Mouse (Mus musculus) cortical plate, adult 2 months (tissue): ENCODE results near the gene Kctd15. TPM values are rescaled to one million over a fixed set of nuclear protein-coding genes. Genes with fewer than 3 reads are reported as not detected.

Experiments
- H3K27ac ChIP-seq: fragments of 200-500 bp; 2 replicates; pipeline ENCODE4 v1.5.1; 2012; ENCODE audit warnings: low read length, control low read depth, inconsistent platforms; ENCODE audit not compliant: insufficient read depth
- H3K4me1 ChIP-seq: fragments of 200-500 bp; 2 replicates; pipeline ENCODE4 v1.6.1; 2011; ENCODE audit warnings: low read length; ENCODE audit not compliant: control insufficient read depth, insufficient read depth
- H3K4me3 ChIP-seq: fragments of 200-500 bp; 2 replicates; pipeline ENCODE4 v1.5.1; 2011; ENCODE audit warnings: mild to moderate bottlenecking, low read length, control low read depth; ENCODE audit not compliant: insufficient read depth
- CTCF ChIP-seq: fragments of 200-500 bp; IDR thresholded peaks from 2 replicates; pipeline ENCODE4 v1.5.1; 2011; ENCODE audit warnings: mild to moderate bottlenecking, control low read depth, low read length; ENCODE audit not compliant: insufficient read depth; ENCODE audit errors: extremely low read depth
- POLR2A ChIP-seq: fragments of 200-500 bp; IDR thresholded peaks from 2 replicates; pipeline ENCODE4 v1.6.1; 2011; ENCODE audit warnings: mild to moderate bottlenecking, low read length, control low read depth; ENCODE audit not compliant: insufficient read depth; ENCODE audit errors: extremely low read depth
- polyA plus RNA-seq: library from polyadenylated mRNA; depleted of rRNA; stranded (reverse); fragments of >200 nt; gene quantifications from 2 replicates; pipeline ENCODE4 v1.2.3, GENCODE M21; 2012; rRNA removed

The Kctd15 gene
- polyA plus RNA-seq, 1 experiment: 19.6 TPM

DNA sequence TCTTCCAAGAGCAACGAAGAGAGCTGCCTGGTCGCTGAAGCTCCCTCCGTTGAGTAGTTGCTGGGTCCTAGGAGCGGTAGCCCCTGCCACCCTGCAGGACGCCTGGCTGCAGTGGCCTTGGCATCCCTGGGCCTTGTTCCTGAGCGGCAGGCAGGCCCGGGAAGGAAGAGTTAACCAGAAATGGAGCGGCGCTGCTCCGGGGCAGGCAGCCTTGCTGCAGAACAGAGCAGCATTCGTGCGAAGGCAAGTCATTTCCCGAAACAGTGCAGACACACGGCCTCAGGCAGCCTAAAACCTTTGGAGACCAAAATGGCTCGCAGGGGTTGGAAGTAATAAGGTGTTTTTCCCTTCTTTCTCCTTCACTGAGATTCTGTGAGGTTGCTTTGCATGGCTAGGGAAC lies 50.5 kb downstream of the Kctd15 start:
- TF ChIP-seq CTCF: no peak
- TF ChIP-seq POLR2A: no peak
- Histone ChIP-seq H3K4me1 (no peaks in the 10 kb centered on the region), H3K27ac (no peak overlapping the region), H3K4me3 (no peak overlapping the region)

DNA sequence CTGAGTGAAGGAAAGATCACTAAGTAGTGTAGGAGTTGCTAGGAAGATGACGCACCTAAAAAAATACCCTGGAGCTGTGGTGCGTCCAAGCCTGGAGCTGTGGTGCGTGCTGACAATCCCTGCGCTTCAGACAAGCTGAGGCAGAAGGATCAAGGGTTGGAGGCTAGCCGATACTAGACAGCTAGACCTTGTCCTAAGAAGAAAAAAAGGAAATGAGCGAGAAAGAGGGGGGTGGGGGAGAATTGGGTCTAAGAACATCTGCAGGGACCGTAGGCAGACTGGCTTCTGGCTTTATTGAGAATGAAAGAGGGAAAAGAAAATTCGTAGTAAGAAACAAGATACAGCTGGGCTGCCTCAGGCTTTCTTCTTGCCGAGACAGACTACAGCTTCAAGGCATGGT lies 58.0 kb downstream of the Kctd15 start:
- TF ChIP-seq POLR2A (no peak), CTCF (no peak)
- Histone ChIP-seq H3K4me3 (no peak overlapping the region), H3K27ac (no peak overlapping the region), H3K4me1 (no peaks in the 10 kb centered on the region)

DNA sequence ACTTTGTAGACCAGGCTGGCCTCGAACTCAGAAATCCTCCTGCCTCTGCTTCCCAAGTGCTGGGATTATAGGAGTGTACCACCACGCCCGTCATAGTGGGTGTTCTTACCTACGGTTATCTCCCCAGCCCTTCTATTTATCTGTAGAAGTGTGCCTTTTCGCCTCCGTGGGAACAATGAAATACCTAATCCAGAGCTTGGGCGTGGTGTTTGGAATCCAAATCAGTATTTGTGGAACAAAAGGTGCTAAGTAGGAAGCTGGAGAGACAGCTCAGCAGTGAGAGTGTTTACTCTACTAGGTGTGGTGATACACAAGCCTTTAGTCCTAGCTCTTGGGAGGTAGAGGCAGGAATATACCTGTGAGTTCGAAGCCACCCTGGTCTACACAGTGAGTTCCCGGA lies 58.5 kb downstream of the Kctd15 start:
- Histone ChIP-seq H3K4me3 (no peak overlapping the region), H3K27ac (no peak overlapping the region), H3K4me1 (no peaks in the 10 kb centered on the region)
- no peak for TF ChIP-seq POLR2A
- no peak for TF ChIP-seq CTCF

DNA sequence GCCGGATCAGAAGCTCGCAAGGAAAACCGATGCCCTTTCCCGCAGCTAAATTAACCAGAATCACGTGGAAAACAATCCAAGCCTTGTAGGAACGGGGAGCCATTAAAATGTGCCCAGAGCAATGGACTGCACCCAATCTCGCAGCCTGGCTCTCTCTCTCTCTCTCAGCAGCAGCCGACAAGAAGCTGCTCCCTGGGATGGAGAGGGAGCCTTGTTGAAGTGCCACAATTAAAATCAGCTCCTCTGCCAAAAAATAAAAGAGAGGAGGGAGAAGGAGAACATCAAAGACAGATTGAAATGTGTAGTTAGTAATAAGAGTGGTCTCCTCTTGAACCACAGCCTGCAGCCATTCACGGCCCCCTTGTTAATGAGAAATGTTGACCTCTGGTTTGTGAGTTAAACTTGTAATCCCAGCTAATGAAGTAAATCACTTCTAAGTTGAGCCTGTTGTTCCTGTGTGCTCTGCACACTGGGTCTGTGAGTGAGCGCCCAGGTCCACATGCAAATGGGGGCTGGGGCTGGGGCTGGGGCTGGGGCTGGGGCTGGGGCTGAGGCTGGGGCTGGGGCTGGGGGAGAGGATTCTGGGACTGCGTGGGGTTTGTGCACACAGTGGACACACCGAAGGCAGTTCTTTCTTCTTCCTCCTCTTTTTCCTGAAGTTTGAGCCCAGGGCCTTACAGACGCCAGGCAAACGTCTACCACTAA lies 59.8 kb downstream of the Kctd15 start:
- TF ChIP-seq POLR2A: no peak
- TF ChIP-seq CTCF: no peak
- Histone ChIP-seq H3K4me1 (no peaks in the 10 kb centered on the region), H3K4me3 (no peak overlapping the region), H3K27ac (no peak overlapping the region)

DNA sequence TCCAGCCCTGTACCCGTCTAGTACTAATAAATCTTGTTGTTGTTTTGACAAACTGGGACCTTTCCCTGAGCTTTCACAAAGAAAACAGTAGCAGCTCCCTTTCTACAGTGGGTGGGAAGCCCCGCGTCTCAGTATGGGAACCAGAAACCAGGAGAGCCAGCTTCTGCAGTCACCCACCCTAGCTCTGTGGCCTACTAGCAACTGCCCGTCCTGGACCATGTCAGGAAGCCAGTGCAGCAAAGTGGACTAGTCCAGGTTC lies 61.3 kb downstream of the Kctd15 start:
- Histone ChIP-seq H3K4me1 (no peaks in the 10 kb centered on the region), H3K27ac (no peak overlapping the region), H3K4me3 (no peak overlapping the region)
- no peak for TF ChIP-seq CTCF
- TF ChIP-seq POLR2A: no peak

DNA sequence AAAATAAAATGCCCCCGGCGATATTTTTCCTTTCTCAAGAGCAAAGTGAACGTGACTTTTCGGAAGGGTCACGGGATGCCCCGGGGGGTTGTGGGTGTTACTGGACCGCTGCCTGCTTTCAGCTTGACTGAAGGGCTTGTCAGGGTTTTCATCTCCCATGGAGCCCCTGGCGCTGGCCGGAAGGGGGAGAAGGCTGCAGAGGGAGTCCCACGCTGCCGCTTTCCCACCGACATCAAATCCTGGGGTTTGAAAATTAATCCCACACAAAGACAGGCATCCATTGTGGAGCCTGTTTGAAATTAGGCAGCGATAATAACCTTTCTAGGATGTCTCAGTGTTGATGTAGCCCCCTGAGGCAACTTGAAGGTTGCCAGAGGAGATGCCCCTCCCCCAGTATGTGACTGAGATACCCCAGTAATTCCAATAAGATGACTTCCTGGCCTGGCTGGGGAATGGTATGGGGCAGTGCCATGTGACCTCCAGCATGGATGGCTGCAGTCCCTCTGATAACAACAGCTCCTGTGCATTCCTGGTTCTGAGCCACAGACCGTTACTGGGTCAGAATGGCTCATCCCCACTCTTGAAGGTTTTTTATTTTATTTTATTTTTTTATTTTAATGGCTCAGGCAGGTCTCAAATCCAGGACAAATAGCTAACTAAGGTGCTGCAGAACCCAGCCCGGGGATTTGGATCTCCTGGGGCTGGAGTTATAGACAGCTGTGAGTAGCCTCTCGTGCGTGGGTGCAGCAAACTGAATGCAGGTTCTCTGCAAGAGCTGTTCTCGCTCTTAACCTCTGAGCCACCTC lies 61.8 kb downstream of the Kctd15 start:
- TF ChIP-seq CTCF (no peak), POLR2A (no peak)
- H3K4me1 ChIP-seq: no peaks in the 10 kb centered on the region
- peak overlapping the region; percentile 19 for H3K4me3 ChIP-seq
- no peak overlapping the region for H3K27ac ChIP-seq

DNA sequence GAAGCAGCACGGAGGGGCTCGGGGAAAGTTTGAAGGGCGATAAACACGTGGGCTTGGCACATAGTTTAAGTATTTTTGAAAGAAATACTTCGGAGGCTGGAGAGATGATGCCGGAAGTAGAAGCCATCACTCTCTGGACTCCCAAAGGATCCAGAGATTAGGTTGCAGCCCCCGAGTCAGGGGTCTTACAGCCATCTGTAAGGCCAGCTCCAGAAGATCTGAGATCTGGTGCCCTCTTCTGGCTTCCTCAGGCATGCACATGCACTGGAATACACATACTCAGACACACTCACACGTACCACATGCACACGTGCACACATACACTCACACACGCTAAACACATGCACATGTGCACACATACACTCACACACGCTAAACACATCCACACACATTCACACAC lies 65.8 kb downstream of the Kctd15 start:
- Histone ChIP-seq H3K4me1 (no peaks in the 10 kb centered on the region), H3K27ac (no peak overlapping the region)
- TF ChIP-seq POLR2A: no peak

More for the DNA sequence above, 65.8 kb downstream of the Kctd15 start:
- no peak overlapping the region for H3K4me3 ChIP-seq

Other genes with a start within 250 kb of the Kctd15 start
- gene Chst8, start 156.0 kb upstream of the Kctd15 start, polyA plus RNA-seq: 11.9 and 12.0 TPM in 2 replicates